Mouse (Mus musculus) embryonic facial prominence, embryonic 11.5 days (tissue): ENCODE results near the gene Rnaseh2c. TPM values are rescaled to one million over a fixed set of nuclear protein-coding genes. Genes with fewer than 3 reads are reported as not detected.
A peak's percentile ranks its signal among the peaks of the same experiment; 100 is the strongest.

Source experiments
- ATAC-seq: fragments of 200-750 bp; cut with Nextera tagmentation; replicated peaks from 2 replicates; pipeline ENCODE4 v1.8.0; 2017; ENCODE audit warnings: low read depth; ENCODE audit not compliant: insufficient number of reproducible peaks, low FRiP score, low TSS enrichment
- DNase-seq: peaks from one replicate; pipeline ENCODE4 v3.0.0-alpha.2; 2015; ENCODE audit warnings: low spot score
- H3K27ac ChIP-seq: fragments of 300-500 bp; sonication (generic); replicated peaks from 2 replicates; pipeline ENCODE4 v1.5.1; 2014; ENCODE audit warnings: mild to moderate bottlenecking, low read depth, low read length, control low read depth
- H3K27me3 ChIP-seq: fragments of 300-500 bp; sonication (generic); 2 replicates; pipeline ENCODE4 v1.6.1; 2014; ENCODE audit warnings: mild to moderate bottlenecking, low read length, moderate library complexity, mixed read lengths; ENCODE audit not compliant: control insufficient read depth, insufficient read depth
- H3K36me3 ChIP-seq: fragments of 300-500 bp; sonication (generic); replicated peaks from 2 replicates; pipeline ENCODE4 v1.6.1; 2014; ENCODE audit warnings: low read depth, mild to moderate bottlenecking, low read length, moderate library complexity, mixed read lengths; ENCODE audit not compliant: control insufficient read depth, insufficient read depth
- H3K4me1 ChIP-seq: fragments of 300-500 bp; sonication (generic); 2 replicates; pipeline ENCODE4 v1.6.1; 2014; ENCODE audit warnings: low read length, mixed read lengths; ENCODE audit not compliant: control insufficient read depth, insufficient read depth
- H3K4me2 ChIP-seq: fragments of 300-500 bp; sonication (generic); 2 replicates; pipeline ENCODE4 v1.6.1; 2014; ENCODE audit warnings: low read depth, mild to moderate bottlenecking, control low read depth, low read length, moderate library complexity
- H3K4me3 ChIP-seq: fragments of 300-500 bp; sonication (generic); 2 replicates; pipeline ENCODE4 v1.5.1; 2014; ENCODE audit warnings: low read depth, low read length, control low read depth
- H3K9ac ChIP-seq: fragments of 300-500 bp; sonication (generic); replicated peaks from 2 replicates; pipeline ENCODE4 v1.6.1; 2014; ENCODE audit warnings: mild to moderate bottlenecking, control low read depth, low read length
- H3K9me3 ChIP-seq: fragments of 300-500 bp; sonication (generic); replicated peaks from 2 replicates; pipeline ENCODE4 v1.6.1; 2016; ENCODE audit warnings: mild to moderate bottlenecking, low read length, inconsistent platforms, mixed read lengths; ENCODE audit not compliant: control insufficient read depth
- WGBS: fragments of 180-500 bp; shearing (Covaris S2); extraction: QIAGEN DNeasy Blood & Tissue Kit; methylation state at CpG from one replicate; pipeline ENCODE4 v1.1.7; 2014; 5-methylcytosine and 5-hydroxymethylcytosine counted together
- polyA plus RNA-seq: library from polyadenylated mRNA; unstranded; fragments of >200 nt; fragmentation: Nextera tagmentation; extraction: Ambion mirVana; gene quantifications from 2 replicates; pipeline ENCODE4 v1.2.1, GENCODE M21; 2014

Rnaseh2c gene
- polyA plus RNA-seq, 1 experiment from 2014 or later, result 157 TPM

DNA sequence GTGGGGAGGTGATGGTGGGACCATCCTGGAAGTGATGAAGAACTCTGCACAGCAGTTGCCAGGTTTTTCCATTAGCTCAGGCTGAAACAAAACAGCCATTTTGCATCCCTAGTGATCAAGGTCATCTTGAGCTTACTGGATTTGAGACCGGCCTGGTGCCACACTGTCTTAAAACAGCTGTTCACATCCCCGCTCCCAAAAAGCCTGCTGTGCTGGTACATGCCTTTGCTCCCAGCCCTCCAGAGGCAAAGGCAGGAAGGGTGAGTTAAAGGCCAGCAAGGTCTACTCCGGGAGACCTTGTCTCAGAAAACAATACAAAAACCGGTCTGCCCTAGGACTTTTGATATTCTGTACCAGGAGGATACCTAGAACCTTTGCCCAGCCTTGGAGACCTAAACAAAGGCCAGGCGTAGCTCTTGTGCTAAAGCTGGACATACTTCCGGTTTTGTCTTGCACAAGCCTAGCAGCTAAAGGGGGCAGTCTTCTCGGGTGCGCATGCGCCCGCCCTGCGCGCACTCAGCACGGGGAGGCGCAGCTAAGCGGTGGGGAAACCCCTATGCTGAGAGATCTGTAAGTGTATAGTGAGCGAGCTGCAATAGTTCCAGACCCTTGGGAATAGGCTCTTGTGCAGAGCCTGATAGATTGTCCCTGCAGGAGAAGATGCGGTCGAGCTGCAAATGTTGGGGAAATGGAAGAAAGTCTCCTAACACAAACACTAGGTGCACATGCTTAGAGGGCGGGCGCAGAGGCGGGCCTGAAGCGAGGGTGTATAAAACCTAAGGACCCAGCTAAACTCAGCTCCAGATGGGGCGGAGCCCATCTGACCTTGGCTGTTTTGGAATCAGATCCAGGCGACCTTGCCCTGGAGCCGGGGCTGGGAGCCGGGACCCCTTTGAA is 47.0 kb downstream of the Rnaseh2c start:
- H3K27me3 ChIP-seq, result no peaks in the 10 kb centered on the region
- peak overlapping the region; percentile 60 for H3K27ac ChIP-seq
- no peaks in the 10 kb centered on the region; the same call in 1 of the 2 replicates for H3K36me3 ChIP-seq
- H3K4me3 ChIP-seq, result peak overlapping the region; percentile 21
- peak; percentile 89 for DNase-seq
- peak overlapping the region; percentile 54 for H3K4me2 ChIP-seq
- peaks cover 3% of the 10 kb centered on the region; the same call in 1 of the 2 replicates for H3K4me1 ChIP-seq
- peak; percentile 77 for ATAC-seq
- H3K9me3 ChIP-seq, result no peaks in the 10 kb centered on the region
- 8% methylated on average over 26 of the region's 26 CpGs for WGBS
- peak overlapping the region; percentile 59 for H3K9ac ChIP-seq

DNA sequence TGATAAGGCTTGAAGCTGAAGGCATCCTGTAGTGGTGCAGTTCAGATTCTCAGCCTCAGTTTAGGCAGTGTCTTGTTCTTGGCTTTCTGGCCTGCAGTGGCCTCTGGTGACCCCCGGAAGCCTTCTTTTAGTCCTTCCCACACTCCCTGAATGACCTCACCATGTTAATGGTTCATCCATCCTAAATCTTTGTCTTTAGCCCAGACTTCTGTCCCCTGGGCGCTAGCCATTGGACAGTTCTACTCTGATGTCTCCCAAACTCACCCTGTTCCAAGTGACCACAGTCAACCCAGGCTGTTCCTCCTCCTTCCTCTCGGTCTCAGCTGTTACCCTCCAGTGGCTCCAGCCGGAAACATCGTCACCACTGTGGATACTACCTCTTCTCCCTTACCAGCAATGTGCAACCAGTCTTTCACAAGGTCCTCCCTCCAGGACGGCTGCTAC is 47.6 kb downstream of the Rnaseh2c start:
- Histone ChIP-seq H3K9ac (peak overlapping the region; percentile 59), H3K4me3 (peak overlapping the region; percentile 21; the same call in 1 of the 2 replicates), H3K27ac (peak overlapping the region; percentile 60), H3K36me3 (no peaks in the 10 kb centered on the region; the same call in 1 of the 2 replicates), H3K9me3 (no peaks in the 10 kb centered on the region), H3K27me3 (peaks cover 2% of the 10 kb centered on the region), H3K4me1 (peaks cover 5% of the 10 kb centered on the region; the same call in 1 of the 2 replicates), H3K4me2 (peak overlapping the region; percentile 54)
- ATAC-seq, result no peak
- 70% methylated on average over 6 of the region's 6 CpGs for WGBS
- no peak for DNase-seq

DNA sequence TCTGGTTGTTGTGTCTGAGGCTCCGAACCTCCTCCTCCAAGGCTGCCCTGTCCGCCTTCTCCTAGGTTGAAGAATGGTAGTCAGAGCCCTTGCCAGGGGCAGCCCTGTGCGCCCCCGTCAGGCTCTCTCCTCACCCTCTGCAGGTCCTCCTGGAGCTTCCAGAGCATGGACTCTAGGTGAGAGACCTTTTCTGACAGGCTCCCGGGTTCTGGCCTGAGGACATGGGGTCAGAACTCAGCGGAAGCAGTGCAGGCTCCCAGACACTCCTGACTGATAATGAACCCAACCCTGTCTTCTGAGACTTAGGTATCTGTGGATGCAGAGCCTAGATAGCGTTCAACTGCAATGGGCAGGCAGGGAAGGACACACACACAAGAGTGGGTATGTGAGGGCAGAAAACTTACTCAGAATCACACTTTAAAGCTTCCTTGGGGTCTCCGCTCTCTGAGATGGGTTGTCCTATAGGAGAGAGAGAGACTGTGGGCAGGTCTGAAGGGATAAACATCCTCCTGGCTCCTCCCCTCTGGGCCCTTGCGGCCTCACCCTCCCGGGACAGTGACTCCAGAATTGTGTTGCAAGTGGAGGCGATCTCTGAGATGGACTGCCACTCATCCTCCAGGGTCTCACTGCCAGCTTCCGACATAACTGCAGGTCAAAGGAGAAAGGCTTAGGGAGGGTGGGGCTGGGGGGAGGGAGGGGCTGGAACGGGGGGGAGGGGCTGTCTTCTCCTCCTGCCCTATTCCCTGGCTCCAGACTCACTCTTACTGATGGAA is 50.0 kb downstream of the Rnaseh2c start:
- no peak overlapping the region for H3K4me3 ChIP-seq
- H3K9ac ChIP-seq, result no peak overlapping the region
- H3K27ac ChIP-seq, result no peak overlapping the region
- ATAC-seq, result no peak
- H3K36me3 ChIP-seq, result no peaks in the 10 kb centered on the region
- peaks cover 5% of the 10 kb centered on the region; the same call in 1 of the 2 replicates for H3K4me1 ChIP-seq
- DNase-seq, result no peak
- H3K9me3 ChIP-seq, result no peaks in the 10 kb centered on the region
- WGBS, result 62% methylated on average over 11 of the region's 13 CpGs
- peaks cover 8% of the 10 kb centered on the region for H3K27me3 ChIP-seq
- no peak overlapping the region for H3K4me2 ChIP-seq

DNA sequence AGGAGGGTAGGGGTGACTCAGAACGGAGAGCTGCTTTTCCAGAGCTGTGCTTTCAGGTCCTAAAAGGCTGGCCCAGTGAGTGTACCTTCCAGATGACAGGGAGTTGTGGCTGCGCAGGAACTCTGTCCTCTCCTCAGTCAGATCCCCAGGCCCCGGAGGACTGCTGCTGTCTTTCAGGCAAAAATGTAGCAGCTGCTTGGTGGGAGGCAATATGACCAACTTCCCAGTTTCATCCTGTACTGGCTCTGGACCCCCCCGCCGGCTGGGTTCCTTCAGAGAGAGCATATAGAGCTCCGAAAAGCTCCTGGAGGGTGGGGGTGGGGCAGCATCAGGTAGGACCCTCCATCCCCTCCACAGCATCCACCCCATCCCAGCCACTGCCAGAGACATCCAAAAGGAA is 50.9 kb downstream of the Rnaseh2c start:
- no peak for ATAC-seq
- H3K36me3 ChIP-seq, result no peaks in the 10 kb centered on the region

DNA sequence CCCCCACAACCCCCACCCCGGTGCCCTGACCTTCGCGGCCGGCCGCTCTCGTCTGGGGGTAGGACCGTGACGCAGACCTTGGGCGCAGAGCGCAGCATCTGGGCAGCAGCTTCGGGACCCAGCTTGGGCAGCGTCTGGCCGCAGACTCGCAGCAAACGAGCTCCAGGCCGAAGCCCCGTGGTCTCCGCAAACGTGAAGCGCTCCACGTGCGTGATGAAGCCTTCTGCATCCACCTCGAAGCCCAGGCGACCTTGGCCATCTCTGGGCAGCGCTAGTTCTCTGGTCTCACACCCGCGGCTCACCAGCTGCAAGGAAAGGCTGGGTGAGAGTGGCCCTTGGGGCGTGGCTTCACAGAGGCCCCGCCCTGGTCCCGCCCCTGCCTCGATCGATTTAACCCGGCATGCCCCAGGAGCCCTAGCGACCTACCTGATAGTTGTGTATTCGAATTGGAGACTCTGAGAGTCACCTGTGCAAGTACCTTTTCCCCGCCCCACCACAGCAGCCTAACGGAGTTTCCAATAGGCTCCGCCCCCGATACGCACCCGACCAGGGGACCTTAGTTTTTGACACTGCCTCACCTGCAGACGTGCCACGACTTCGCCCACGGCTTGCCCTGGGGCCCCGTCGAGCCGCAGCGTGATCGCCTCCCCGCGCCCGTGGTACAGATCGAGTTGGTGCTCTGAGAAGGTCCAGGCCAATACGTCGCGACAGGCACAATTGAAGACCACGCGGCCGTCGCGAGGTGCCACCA is 52.5 kb downstream of the Rnaseh2c start:
- Histone ChIP-seq H3K27me3 (peaks cover 8% of the 10 kb centered on the region), H3K36me3 (no peaks in the 10 kb centered on the region)

More for the DNA sequence above, 50.9 kb downstream of the Rnaseh2c start:
- no peak overlapping the region for H3K9ac ChIP-seq
- H3K4me2 ChIP-seq, result no peak overlapping the region
- H3K4me1 ChIP-seq, result peaks cover 5% of the 10 kb centered on the region; the same call in 1 of the 2 replicates
- no peak overlapping the region for H3K4me3 ChIP-seq
- H3K9me3 ChIP-seq, result no peaks in the 10 kb centered on the region
- WGBS, result 74% methylated on average over 6 of the region's 6 CpGs
- peaks cover 8% of the 10 kb centered on the region for H3K27me3 ChIP-seq
- no peak for DNase-seq
- no peak overlapping the region for H3K27ac ChIP-seq

DNA sequence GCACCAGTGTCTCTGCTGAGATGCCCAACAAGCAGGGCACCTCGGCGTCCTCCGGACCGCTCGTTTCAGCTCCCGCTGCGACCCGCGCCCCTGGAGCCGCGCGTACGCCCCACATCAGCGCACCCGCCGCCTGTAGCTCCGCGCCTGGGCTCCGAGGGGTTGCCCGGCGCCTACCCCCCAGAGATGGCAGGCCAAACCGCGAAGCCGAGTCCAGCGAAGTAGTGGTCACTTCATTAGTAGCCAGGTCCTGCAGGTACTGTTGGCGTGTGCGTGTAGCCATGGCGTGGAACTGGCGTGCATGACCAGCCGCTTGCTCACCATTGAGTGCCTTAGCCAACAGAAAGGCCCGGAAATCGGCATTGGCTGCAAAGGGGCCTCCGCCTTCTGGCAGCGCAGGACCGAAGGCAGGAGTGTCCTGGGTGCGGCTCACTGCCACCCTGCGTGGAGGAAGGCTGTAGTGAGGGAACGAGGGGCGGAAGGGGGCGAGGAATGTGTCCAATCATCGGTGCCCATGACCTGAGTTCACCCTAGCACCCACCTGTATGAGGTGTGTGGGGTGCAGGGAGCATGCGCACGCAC is 53.1 kb downstream of the Rnaseh2c start:
- Histone ChIP-seq H3K27ac (no peak overlapping the region), H3K4me1 (peaks cover 2% of the 10 kb centered on the region; the same call in 1 of the 2 replicates), H3K9me3 (no peaks in the 10 kb centered on the region), H3K36me3 (no peaks in the 10 kb centered on the region), H3K9ac (peak overlapping the region; percentile 33), H3K4me3 (peak overlapping the region; percentile 39), H3K27me3 (peaks cover 8% of the 10 kb centered on the region), H3K4me2 (peak overlapping the region; percentile 70)
- 9% methylated on average over 43 of the region's 43 CpGs for WGBS
- ATAC-seq (no peak; the same call in 1 of the 2 replicates), DNase-seq (peak; percentile 42)

More for the DNA sequence above, 52.5 kb downstream of the Rnaseh2c start:
- H3K4me3 ChIP-seq, result peak overlapping the region; percentile 39
- peak overlapping the region; percentile 33 for H3K9ac ChIP-seq
- 1% methylated on average over 61 of the region's 62 CpGs for WGBS
- no peak overlapping the region for H3K27ac ChIP-seq
- ATAC-seq (peak; percentile 32; the same call in 1 of the 2 replicates), DNase-seq (peak; percentile 77)
- H3K9me3 ChIP-seq, result no peaks in the 10 kb centered on the region
- H3K4me1 ChIP-seq, result peaks cover 3% of the 10 kb centered on the region; the same call in 1 of the 2 replicates
- H3K4me2 ChIP-seq, result peak overlapping the region; percentile 70
